Mouse (Mus musculus): Measurements from ENCODE around the gene Csmd2.

Gene Csmd2

GRCm38 (mm10) chr4:128245201-128245600, 257.5 kb downstream of the Csmd2 start:
- DNase-seq: no peak

GRCm38 (mm10) chr4:128248676-128249075, 261.0 kb downstream of the Csmd2 start:
- DNase-seq: no peak

- no peak for DNase-seq
Measured at GRCm38 (mm10) chr4:128259211-128259610, 271.6 kb downstream of the Csmd2 start.

GRCm38 (mm10) chr4:128260907-128261560, 273.4 kb downstream of the Csmd2 start, which contains the start of gene Hmgb4:
TSS of gene Hmgb4 (minus strand) at chr4:128260957.
- no peak for DNase-seq

GRCm38 (mm10) chr4:128264491-128264890, 276.8 kb downstream of the Csmd2 start:
- no peak for DNase-seq

GRCm38 (mm10) chr4:128265341-128265740, 277.7 kb downstream of the Csmd2 start:
- DNase-seq: no peak

GRCm38 (mm10) chr4:128269261-128269875, 281.7 kb downstream of the Csmd2 start:
- DNase-seq: no peak

- no peak for DNase-seq
Measured at GRCm38 (mm10) chr4:128270177-128270576, 282.5 kb downstream of the Csmd2 start.

- no peak for DNase-seq
Measured at GRCm38 (mm10) chr4:128270931-128271330, 283.3 kb downstream of the Csmd2 start.

- peak; percentile 18 for DNase-seq
Measured at GRCm38 (mm10) chr4:128272501-128272900, 284.8 kb downstream of the Csmd2 start.

- no peak for DNase-seq
Measured at GRCm38 (mm10) chr4:128273146-128273545, 285.5 kb downstream of the Csmd2 start.

GRCm38 (mm10) chr4:128275116-128275515, 287.5 kb downstream of the Csmd2 start:
- no peak for DNase-seq

GRCm38 (mm10) chr4:128275586-128275985, 287.9 kb downstream of the Csmd2 start:
- no peak for DNase-seq

- DNase-seq: no peak
Measured at GRCm38 (mm10) chr4:128285009-128285408, 297.4 kb downstream of the Csmd2 start.

GRCm38 (mm10) chr4:128288095-128288494, 300.4 kb downstream of the Csmd2 start:
- DNase-seq: no peak

GRCm38 (mm10) chr4:128304049-128304448, 316.4 kb downstream of the Csmd2 start:
- no peak for DNase-seq

- peak; percentile 26 for DNase-seq
Measured at GRCm38 (mm10) chr4:128306011-128306410, 318.4 kb downstream of the Csmd2 start.

- DNase-seq: no peak
Measured at GRCm38 (mm10) chr4:128315328-128315727, 327.7 kb downstream of the Csmd2 start.

- no peak for DNase-seq
Measured at GRCm38 (mm10) chr4:128317951-128318350, 330.3 kb downstream of the Csmd2 start.

GRCm38 (mm10) chr4:128325511-128325910, 337.9 kb downstream of the Csmd2 start:
- peak; percentile 34 for DNase-seq

- DNase-seq: no peak
Measured at GRCm38 (mm10) chr4:128326755-128327154, 339.1 kb downstream of the Csmd2 start.

- DNase-seq: no peak
Measured at GRCm38 (mm10) chr4:128327421-128327820, 339.8 kb downstream of the Csmd2 start.

- DNase-seq: peak; percentile 69
Measured at GRCm38 (mm10) chr4:128330519-128330918, 342.9 kb downstream of the Csmd2 start.

GRCm38 (mm10) chr4:128340457-128340856, 352.8 kb downstream of the Csmd2 start:
- no peak for DNase-seq

- no peak for DNase-seq
Measured at GRCm38 (mm10) chr4:128341315-128341714, 353.7 kb downstream of the Csmd2 start.

Measured in cerebellum, adult 9-11 months (tissue).